Mouse (Mus musculus) lung, postnatal 0 days (tissue): ENCODE measurements at regions not wholly inside any gene's neighbourhood (a gene's known extent, or its start where the extent isn't known, plus 50 kb on each side); places are given as distances from the start of the nearest gene placed in this dataset.

Source experiments
- CTCF ChIP-seq: IDR thresholded peaks from 2 replicates; pipeline ENCODE4 v1.5.1; 2016; ENCODE audit warnings: antibody characterized with exemption, mild to moderate bottlenecking
- EP300 ChIP-seq: IDR thresholded peaks from 2 replicates; pipeline ENCODE4 v1.6.1; 2016; ENCODE audit warnings: antibody characterized with exemption, mild to moderate bottlenecking, control low read depth

DNA sequence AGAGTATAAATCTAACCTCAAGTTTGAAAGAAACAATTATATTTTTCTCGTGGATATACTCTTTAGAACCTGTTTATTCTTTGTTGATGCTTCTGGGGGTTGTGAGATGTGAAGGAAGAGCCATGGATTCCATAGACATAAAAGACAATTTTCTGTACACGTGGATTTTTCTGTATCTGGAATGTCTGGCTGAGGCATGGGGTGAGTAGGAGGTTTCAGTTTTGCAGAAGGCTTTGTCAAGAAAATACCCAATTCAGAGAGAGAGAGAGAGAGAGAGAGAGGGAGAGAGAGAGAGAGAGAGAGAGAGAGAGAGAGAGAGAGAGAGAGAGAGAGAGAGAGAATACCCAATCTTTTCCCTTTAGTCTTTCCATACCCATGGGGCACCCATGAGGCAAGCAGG, 315.0 kb upstream of the Xylt1 start:
- no peak for TF ChIP-seq CTCF
- no peak for TF ChIP-seq EP300
